Mouse (Mus musculus): ENCODE results near the gene Sema4d.

Gene Sema4d

GRCm38 (mm10) chr13:51813621-51814615, 20.4 kb upstream of the Sema4d start:
- no peak for DNase-seq

- peak; percentile 38 for DNase-seq
Measured at GRCm38 (mm10) chr13:51808141-51808540, 14.6 kb upstream of the Sema4d start.

DNA sequence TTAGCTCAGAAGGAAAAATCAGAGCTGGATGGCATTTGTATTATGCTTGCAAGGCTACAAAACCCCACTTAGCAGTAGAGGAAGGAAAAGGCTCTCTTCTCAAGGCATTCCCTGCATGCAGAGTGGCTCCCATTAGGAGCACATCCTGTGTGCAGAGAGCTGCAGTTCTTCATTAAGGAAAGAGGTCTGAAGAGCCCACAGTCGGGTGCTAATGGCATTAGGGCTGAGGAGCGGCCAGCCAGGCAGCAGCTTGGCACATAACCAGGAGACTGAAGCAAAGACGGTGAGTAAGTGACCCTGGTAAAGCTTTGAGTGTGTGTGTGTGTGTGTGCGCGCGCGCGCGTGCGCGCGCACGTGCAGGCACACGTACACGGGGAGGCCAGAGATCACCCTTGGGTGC, 12.7 kb upstream of the Sema4d start:
- no peak for DNase-seq

- DNase-seq, result no peak
Measured at GRCm38 (mm10) chr13:51805634-51806033, 12.1 kb upstream of the Sema4d start.

- DNase-seq, result no peak
Measured at GRCm38 (mm10) chr13:51800921-51801320, 7.4 kb upstream of the Sema4d start.

DNA sequence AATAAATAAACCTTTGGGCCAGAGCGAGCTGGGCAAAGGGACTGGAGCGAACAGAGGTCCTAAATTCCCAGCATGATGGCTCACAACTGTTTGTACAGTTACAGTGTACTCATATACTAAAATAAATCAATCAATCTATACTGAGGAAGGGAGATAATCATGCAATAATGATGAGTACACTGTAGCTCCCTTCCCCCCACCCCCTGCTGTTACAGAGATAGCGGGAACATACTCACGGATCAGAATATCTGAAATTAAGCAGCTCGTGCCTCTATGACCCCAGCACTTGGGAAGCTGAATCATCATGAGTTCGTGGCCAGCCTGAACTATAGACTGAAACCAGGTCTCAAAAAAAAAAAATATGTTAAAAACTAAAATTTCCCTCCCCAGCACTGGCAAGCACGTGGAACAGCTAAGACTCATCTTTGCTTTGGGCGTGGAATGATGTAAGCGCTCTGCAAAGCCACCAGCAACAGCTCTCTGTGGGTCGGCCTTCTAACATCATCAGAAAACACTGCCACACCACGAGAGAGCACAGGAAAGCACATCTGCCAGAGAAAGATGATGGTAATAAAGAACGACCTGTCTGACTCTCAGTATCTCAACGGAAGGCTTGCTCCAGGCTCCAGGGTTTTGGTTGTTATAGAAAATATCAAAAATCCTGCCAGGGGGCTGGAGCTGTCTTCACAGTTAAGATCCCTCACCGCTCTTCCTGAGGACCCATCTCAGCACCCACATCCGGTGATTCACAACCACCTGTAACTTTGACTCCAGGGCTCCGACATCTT, 6.4 kb upstream of the Sema4d start:
- DNase-seq, result no peak

DNA sequence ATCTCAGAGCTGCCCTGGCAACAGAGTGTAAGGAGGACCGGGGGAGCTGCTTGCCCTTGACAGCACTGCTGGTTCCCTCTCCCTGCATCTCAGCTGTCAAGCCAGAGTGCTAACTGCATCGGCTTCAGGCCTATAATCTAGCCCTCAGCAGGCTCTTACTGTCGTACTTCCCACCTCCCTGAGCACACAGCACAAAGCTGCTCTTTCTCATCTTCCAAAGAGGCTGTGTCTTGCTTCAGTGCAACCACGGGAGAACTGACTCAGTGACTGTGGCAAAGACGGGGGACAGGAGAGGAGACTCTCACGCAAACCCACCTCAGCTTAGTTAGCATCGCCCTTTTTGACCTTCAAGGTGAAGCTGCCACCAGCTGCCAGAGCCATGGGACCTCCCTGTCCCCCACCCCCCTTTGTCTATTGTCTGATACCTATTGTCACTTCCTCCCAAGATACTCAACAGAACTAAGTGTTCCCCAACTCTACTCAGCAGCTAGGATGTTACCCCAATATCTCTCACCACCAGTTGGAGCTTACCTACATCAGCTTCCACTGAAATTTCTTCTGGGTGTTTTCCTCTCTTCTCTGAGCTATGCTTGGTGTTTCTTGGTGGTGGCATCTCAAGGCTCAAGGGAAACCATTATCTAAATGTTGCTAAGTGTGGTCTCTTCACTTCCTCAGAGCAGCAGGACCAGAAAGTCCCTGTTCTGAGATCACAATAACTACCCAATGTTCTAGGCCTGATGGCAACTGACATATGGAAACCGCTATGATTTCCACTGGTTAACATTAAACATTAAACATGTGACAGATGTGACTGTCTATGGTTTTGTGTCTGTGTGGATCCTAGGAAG, 4.6 kb upstream of the Sema4d start:
- DNase-seq, result no peak

GRCm38 (mm10) chr13:51793948-51794347, 401 bp upstream of the Sema4d start:
- DNase-seq, result no peak

GRCm38 (mm10) chr13:51792729-51793424, 670 bp downstream of the Sema4d start:
- DNase-seq, result peak; percentile 45

- DNase-seq, result peak; percentile 48
Measured at GRCm38 (mm10) chr13:51792135-51792573, 1.4 kb downstream of the Sema4d start.

GRCm38 (mm10) chr13:51791604-51792003, 1.9 kb downstream of the Sema4d start:
- DNase-seq, result no peak

- DNase-seq, result no peak
Measured at GRCm38 (mm10) chr13:51790793-51791192, 2.8 kb downstream of the Sema4d start.

DNA sequence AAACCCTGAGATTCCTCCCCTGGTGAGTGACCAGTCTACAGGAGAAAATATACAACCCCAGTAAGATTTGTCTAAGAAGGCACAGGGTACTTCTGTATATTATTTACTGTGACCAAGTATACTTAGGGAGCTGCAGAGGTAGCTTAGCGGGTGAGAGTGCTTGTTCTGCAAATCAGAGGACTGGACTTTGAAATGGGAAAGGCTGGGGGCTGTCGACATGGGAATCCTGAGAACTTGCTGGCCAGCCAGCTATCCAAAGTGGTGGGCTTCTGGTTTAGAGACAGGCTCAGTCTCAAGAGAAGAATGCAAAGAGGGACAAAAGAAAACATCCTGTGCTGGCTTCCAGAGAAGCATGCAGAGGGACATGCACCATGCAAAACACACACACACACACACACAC, 5.7 kb downstream of the Sema4d start:
- DNase-seq, result no peak

- DNase-seq, result no peak
Measured at GRCm38 (mm10) chr13:51786616-51787015, 6.9 kb downstream of the Sema4d start.

DNA sequence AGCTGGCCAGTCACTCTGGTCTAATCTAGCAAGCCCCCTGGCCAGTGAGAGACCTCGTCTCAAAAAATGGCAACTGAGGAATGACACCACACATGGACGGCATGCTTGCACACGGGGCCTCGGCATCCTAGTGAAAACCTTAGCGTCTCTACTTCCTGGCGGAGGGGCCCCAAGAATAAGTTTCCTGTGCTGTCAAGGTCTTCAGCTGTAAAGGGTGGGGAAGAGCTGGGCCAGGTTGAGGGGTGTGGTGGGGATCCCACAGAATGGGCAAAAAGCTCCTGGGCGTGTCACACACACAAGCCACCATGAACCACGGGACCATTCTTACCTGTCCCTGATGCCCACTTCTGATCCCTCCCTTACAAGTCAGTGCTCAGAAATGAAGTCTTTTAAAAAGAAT, 9.1 kb downstream of the Sema4d start:
- DNase-seq, result no peak

- DNase-seq, result no peak
Measured at GRCm38 (mm10) chr13:51783857-51784256, 9.7 kb downstream of the Sema4d start.

- no peak for DNase-seq
Measured at GRCm38 (mm10) chr13:51780509-51781155, 12.9 kb downstream of the Sema4d start.

DNA sequence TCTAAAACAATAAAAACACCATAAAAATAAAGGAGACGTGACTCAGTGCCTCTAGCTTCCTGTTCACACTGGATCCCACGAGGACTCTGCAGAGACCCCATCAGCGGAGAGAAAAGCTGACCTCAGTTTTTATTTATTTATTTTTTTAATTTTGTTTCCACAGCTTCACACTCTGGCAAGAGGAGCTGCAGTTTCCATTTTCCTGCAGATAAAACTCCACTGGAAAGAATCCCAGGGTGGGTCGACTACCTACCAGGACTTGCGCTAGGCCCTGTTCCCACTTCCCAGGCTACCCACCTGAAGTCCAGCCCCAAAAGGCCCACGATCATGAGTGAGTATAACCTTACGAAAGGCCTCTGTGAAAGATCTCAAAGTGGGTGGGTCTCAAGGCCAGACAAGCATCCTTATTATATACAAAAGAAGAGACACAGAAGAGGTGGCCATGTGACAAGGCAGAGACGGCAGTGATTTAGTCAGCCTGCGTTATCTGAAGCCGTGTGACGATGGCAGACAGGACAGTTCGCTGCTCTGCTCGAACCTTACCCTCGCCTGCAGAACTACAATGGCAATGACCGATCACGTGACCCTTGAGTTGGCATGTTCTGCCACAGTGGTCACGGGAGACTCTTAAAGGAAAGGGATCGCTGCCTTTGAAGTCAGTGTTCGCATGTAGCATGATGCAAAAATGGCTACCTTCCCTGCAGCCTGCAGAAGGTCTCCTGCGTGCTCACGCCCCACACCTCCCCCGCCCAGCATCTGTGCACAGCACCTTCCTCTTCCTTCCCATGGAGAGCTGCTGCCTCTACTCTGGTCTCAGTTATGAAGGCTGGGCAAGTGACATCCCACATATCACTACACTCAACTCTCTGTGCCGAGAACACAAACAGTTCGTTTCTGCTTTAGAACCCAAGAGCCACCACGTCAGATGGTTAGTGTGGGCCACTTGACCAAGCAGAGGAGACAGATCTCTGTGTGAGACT, 14.3 kb downstream of the Sema4d start:
- DNase-seq, result no peak

- DNase-seq, result peak; percentile 65
Measured at GRCm38 (mm10) chr13:51778351-51778982, 15.1 kb downstream of the Sema4d start.
